Comparison of ENCODE assay signal across 10 mouse cellular contexts in genomic region chr2:169821021-169821441, GRCm38 (mm10).
A peak's percentile ranks its signal among the peaks of the same experiment; 100 is the strongest.
DNase-seq lines count a peak whose midpoint lies in the region; ATAC-seq lines count a peak whose summit lies in the region.
"Had no signal": no experiment of that assay in that cellular context is flagged by ENCODE, and none has a peak within 500 bp of the region (broad histone marks: within the 10 kb centered on the region; RNA-seq: fewer than 3 reads in every experiment).

No protein-coding gene starts in this region.

- DNase-seq in heart, adult 18-20 months, result peak; percentile 60 to 70
- DNase-seq in ovary, adult 18-20 months (ENCODE audit: low spot score), result peak; percentile 65
- no peak for DNase-seq in ovary, postnatal 10 days (ENCODE audit: low spot score)
- peak; percentile 44 to 70 for DNase-seq in kidney, postnatal 25 days
- no peak for DNase-seq in forebrain, embryonic 14.5 days (ENCODE audit: low spot score)
- no peak for DNase-seq in layer of hippocampus, adult 8-10 months (ENCODE audit: low spot score in 2 of 2)
- DNase-seq: midbrain, embryonic 14.5 days had no signal

- ATAC-seq in heart, embryonic 12.5 days (ENCODE audit: insufficient number of reproducible peaks, low FRiP score), result no peak
- no peak for ATAC-seq in forebrain, embryonic 14.5 days
- no peak for ATAC-seq in activated CD4-positive, CD25-positive, alpha-beta regulatory T cell, adult 4 months

- H3K4me3 ChIP-seq in heart, embryonic 12.5 days, result no peak overlapping the region
- no peak overlapping the region for H3K4me3 ChIP-seq in forebrain, embryonic 14.5 days (ENCODE audit: low read depth, low read length)
- H3K4me3 ChIP-seq: lung, embryonic 15.5 days had no signal

- no peaks in the 10 kb centered on the region for H3K36me3 ChIP-seq in heart, embryonic 12.5 days
- H3K36me3 ChIP-seq in forebrain, embryonic 14.5 days (ENCODE audit: control insufficient read depth, insufficient read depth, low read length), result no peaks in the 10 kb centered on the region
- H3K36me3 ChIP-seq: lung, embryonic 15.5 days had no signal

- 88% methylated on average over 9 of the region's 9 CpGs for WGBS in heart, embryonic 12.5 days
- WGBS in forebrain, embryonic 14.5 days, result 85% methylated on average over 9 of the region's 9 CpGs

- H3K9me3 ChIP-seq in heart, embryonic 12.5 days (replicated peaks), result no peaks in the 10 kb centered on the region
- H3K9me3 ChIP-seq in forebrain, embryonic 14.5 days (replicated peaks; ENCODE audit: control insufficient read depth, low read length), result no peaks in the 10 kb centered on the region
- H3K9me3 ChIP-seq: lung, embryonic 15.5 days had no signal

- no peak overlapping the region for H3K9ac ChIP-seq in heart, embryonic 12.5 days
- no peak overlapping the region for H3K9ac ChIP-seq in forebrain, embryonic 14.5 days (ENCODE audit: low read length)
- H3K9ac ChIP-seq: lung, embryonic 15.5 days had no signal

- H3K4me1 ChIP-seq in heart, embryonic 12.5 days (replicated peaks), result no peaks in the 10 kb centered on the region
- H3K4me1 ChIP-seq in forebrain, embryonic 14.5 days (ENCODE audit: control insufficient read depth, insufficient read depth, low read length), result no peaks in the 10 kb centered on the region

- no peaks in the 10 kb centered on the region for H3K27me3 ChIP-seq in heart, embryonic 12.5 days (replicated peaks)
- H3K27me3 ChIP-seq in forebrain, embryonic 14.5 days (replicated peaks; ENCODE audit: control insufficient read depth, insufficient read depth, low read length), result no peaks in the 10 kb centered on the region
- H3K27me3 ChIP-seq: lung, embryonic 15.5 days had no signal

- H3K4me2 ChIP-seq in heart, embryonic 12.5 days, result no peak overlapping the region
- H3K4me2 ChIP-seq in forebrain, embryonic 14.5 days (ENCODE audit: low read length), result no peak overlapping the region
- H3K4me2 ChIP-seq: lung, embryonic 15.5 days had no signal

- H3K27ac ChIP-seq in heart, embryonic 12.5 days (ENCODE audit: poor library complexity, severe bottlenecking), result no peak overlapping the region
- no peak overlapping the region for H3K27ac ChIP-seq in forebrain, embryonic 14.5 days (ENCODE audit: low read depth, low read length)
- H3K27ac ChIP-seq: lung, embryonic 15.5 days had no signal

Comparison
In these comparisons a context has a peak if more than half of its experiments do, and no peak if none do; other contexts are left out.
1. DNase-seq: peak in heart, adult 18-20 months (2 of 2), ovary, adult 18-20 months (single experiment) and kidney, postnatal 25 days (2 of 2); none in ovary, postnatal 10 days (single experiment), forebrain, embryonic 14.5 days (single experiment) and layer of hippocampus, adult 8-10 months (0 of 2).